Mouse (Mus musculus) myocyte (in vitro differentiated cells): ENCODE data around the gene Plcxd1.

Experiments
- MAX ChIP-seq: IDR thresholded peaks from one replicate; pipeline ENCODE4 v1.6.1; 2011; ENCODE audit warnings: low read depth, mild to moderate bottlenecking, control low read depth
- MYOD1 ChIP-seq, 3 experiments: IDR thresholded peaks; one replicate each; pipeline ENCODE4 v1.6.1; 2011; ENCODE audit warnings: control low read depth in 2 of 3, low read depth in 2 of 3, mild to moderate bottlenecking in 2 of 3, moderate library complexity in 1 of 3; ENCODE audit not compliant: insufficient read length in 2 of 3, control insufficient read depth in 1 of 3
- POLR2A ChIP-seq: IDR thresholded peaks from one replicate; pipeline ENCODE4 v1.6.1; 2011; ENCODE audit warnings: low read depth, mild to moderate bottlenecking, control low read depth, moderate library complexity; ENCODE audit not compliant: insufficient read length
- TCF12 ChIP-seq: IDR thresholded peaks from one replicate; pipeline ENCODE4 v1.6.1; 2011; ENCODE audit warnings: mild to moderate bottlenecking, control low read depth; ENCODE audit not compliant: poor library complexity, insufficient read depth, severe bottlenecking
- USF1 ChIP-seq: IDR thresholded peaks from one replicate; pipeline ENCODE4 v1.6.1; 2011; ENCODE audit warnings: low read depth, mild to moderate bottlenecking, control low read depth, moderate library complexity

GRCm38 (mm10) chr5:110100921-110101631, 1.3 kb downstream of the Plcxd1 start:
- TF ChIP-seq MYOD1 (IDR thresholded peaks at IDR 0.05; ENCODE audit: control insufficient read depth in 1 of 3, insufficient read length in 2 of 3, low read depth in 2 of 3) (peak in 2 of 3 experiments; percentile 9 to 74), POLR2A (peak; percentile 25), USF1 (no peak), TCF12 (no peak), MAX (no peak)
